Mouse (Mus musculus): ENCODE measurements at regions not wholly inside any gene's neighbourhood (a gene's known extent, or its start where the extent isn't known, plus 50 kb on each side); places are given as distances from the start of the nearest gene placed in this dataset.
"Not testable (repeated sequence)": the region's sequence is repeated elsewhere in the genome, so short reads cannot be mapped to it uniquely, and the experiment has no call there.

DNA sequence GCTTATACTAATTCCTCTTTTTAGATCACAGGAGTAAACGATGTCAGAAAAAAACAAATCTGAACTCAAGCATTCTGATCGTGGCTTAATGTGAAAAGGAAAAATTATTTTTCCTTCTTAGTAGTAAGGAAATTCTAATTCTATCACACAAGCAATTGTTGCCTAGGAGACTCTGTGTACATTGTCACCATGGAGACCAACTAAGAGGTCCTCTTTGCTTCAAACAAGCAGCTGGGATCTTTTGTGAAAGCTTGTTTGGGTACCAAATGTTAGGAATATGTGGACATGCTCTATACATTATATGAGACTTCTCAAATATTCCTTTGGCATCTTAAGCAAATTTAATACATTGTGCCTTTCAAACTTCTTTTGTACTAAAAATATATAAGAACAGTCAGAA is 345.9 kb upstream of the Atp10a start:
- DNase-seq (ENCODE audit: low spot score in 2 of 2), result peak in 1 of 2 experiments; percentile 5

DNA sequence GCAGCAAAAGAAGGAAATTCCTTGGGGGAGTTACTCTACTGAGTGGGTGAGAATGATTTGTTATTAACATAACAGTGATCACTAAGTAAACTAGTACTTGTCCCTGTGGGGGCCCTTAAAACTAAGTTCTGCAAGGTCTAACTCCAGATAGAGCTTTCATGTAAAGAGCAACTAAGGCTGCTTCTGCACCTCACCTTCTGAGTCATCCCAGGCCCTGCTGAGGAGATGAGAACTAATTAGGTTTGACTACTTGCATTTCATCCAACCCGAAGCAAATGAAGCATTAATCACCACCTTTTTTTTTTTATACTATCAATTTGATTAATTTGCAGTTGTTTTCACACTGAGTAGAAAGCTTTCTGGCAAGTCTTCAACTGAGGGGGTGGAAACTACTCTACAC is 333.6 kb upstream of the Atp10a start:
- peak in 1 of 2 experiments; percentile 55 for DNase-seq (ENCODE audit: low spot score in 2 of 2)

DNA sequence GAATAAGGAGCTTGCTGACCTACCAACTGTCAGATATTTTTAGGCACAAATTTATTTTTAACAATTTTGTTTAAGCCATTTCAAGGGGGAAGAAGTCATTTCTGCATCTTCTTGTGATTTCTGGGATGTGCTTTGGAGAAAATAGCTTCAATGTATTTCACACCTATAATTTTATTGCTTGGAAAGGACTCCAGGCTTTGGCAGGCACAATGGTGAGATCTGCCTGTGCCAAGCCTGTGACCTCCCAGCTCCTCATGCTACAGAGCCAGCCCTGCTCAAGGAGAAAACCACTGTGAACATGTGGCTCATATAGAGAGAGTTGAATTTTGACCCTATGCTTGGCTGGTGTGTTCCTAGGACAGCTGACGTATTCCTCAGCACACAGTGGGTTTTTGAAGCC is 288.6 kb upstream of the Atp10a start:
- DNase-seq (ENCODE audit: low spot score in 2 of 2), result peak in 1 of 2 experiments; percentile 4

DNA sequence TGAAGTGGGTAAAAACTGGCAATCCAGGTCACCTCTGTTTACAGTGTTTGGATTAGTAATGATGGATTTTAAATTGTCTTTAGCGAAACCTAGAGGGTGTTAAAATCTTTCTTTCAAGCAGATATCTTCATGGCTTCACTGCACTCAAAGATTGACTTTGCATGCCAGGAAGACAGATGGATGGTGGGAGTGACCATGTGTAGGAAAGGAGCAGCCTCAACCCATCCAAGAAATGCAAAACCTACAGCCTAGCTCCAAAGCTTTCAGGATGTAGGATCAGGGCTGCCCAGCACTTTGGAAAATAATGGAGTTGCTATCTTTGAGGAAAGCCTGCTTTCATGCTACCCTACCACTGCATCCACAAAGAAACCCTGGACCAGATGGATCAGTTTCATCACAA is 272.6 kb upstream of the Atp10a start:
- peak in 1 of 2 experiments; percentile 77 for DNase-seq (ENCODE audit: low spot score in 2 of 2)

DNA sequence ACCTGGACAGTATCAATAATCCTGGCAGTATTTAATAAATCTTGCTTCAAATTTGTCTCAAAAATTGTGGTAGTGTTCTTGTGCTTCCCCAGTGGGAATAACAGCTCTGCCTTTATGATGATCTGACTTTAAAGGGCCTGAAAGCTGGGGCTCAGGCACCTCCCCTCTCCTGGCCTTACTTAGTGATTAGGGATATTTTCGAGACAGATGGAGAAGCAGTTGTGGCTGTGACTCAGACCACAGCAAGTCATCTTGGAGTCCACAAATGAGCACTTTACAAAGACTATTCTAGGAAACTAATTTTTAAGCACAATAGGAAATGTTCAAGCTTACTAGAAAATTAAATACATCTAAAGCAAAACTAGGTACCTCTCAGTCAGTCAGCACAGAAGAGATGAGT is 267.6 kb upstream of the Atp10a start:
- no peak for DNase-seq (ENCODE audit: low spot score in 2 of 2)

DNA sequence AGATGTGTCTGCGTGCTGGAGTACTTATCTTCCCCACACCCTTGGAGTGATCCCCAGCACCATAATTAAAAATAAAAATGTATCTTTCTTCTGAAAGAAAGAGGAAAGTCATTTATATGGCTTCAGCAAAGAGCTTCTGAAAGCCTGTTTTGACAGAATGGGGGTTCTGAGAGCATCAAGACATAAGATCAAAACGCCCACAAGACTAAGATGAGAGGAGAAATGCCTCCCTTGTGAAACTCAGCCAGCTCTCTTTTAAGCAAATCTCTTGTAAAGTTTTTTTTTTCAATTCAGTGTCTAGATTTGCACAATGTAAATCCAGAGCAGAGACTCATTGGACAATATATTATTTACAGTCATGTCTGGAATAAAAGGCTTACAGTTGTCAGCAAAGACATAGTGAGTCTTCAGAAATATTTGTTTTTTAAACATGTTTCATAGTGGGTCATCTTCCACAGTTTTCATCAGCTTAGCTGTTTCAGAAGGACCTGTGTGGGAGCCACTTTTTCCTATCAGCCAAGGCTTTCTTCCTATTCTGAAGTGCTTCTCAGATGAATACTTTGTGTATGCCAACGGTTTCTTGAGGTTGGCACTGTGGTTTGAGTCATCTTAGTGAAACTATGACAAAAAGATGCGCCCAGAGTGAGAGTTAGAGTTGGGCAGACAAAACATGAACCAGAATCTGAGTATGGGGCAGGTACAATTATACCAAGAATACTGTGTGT is 263.4 kb upstream of the Atp10a start:
- no peak for DNase-seq (ENCODE audit: low spot score in 2 of 2)

DNA sequence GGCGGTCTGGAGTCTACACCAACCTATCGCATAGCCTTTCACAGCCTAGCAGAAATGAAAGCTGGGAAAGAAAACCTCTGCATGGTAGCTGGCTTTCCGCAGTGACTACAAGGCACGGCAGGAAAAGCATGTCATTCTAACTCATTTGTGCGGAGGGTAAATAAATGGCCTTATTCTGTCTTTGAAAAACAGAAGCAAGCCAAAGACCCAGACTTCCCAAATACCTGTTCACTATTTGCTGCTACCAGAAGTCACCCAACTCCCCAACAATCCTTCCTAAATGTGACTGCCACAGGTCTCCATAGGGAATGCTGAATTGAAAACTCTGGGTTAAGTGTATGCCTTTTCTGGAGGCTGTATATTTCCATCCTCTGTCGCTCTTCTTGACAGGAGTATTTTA is 258.0 kb upstream of the Atp10a start:
- DNase-seq (ENCODE audit: low spot score in 2 of 2), result no peak

DNA sequence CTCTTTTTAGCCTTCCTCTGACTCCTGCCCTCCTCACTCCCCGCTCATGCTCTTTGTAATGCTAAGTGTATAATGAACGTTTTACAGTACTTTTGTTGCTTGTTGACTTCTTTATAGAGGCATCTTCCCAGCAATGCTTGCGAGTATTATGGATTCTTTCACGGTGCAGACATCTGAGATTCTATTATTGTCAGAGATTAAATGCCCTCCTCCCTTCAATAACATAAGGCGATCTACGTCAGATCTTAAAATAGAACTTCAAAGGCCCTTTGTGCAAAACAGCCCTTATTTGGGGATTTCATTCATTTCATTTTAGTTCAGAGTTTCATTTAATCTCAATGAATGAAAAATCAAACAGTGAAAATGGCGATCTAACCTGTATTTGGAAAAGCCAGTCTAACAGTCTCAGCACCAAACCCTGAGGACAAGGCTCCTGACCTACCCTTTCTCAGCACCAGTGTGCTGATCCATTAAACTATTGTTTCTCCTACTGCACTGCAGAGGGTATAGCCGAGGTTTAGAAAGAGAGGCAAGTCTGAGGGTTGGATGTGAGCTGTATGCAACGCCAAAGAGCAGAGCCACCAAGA is 257.3 kb upstream of the Atp10a start:
- DNase-seq (ENCODE audit: low spot score in 2 of 2), result no peak

DNA sequence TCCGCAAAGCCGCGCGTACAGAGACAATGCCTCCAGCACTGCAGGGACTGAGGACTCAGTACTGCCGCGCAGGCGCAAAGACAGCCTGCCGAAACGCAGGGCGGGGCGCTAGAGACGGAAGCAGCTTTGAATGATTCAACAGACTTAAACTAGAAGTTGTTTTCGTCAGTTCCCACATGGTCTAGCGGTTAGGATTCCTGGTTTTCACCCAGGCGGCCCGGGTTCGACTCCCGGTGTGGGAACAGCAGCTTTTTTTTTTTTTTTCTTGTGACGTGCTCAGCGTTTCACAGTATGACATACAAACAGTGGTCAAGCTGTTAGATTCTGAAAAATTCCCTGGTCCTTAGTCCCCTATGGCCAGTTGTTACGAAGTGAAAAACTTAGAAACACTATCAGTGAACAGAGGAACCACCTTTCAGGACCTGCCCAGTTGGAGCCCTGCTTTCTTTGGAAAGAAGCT is 256.8 kb upstream of the Atp10a start:
- peak; percentile 89 to 96 for DNase-seq (ENCODE audit: low spot score in 2 of 2)

DNA sequence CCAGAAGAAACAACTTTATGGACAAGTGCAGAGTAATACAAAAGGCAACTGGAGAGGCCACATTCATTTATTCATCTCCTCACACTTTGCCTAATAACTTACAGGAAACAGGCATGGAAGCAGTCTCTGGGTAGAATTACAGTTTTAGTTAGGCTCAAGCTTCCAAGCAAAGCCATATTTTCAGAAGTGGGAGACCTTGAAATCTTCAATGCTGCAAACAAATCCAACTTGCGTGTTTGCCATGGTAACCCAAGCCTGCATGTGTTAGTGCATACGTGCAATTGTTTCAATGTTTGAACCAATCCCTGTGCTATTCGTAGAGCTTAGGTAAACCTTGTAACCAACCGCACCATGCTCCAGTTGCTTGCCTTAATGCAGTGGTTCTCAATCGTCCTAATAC is 256.3 kb upstream of the Atp10a start:
- DNase-seq (ENCODE audit: low spot score in 2 of 2), result no peak

DNA sequence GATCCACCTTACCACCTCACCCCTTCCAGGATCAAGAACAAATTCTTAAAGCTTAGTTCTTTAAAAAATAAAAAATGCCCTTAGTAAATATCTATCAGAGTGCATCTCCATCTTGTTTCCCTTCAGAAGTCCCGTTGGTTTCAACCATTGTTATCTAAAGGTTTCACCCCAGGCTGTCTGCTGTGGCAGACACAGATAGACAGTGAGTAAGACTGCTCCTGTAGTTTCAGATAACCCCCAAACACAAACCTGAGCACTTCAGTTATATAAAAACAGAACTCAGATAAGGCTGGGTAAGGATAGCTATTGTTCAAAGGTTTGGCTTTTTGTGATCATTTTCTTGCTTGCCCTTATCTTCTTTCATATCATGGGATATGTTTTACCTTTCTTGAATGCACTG is 255.4 kb upstream of the Atp10a start:
- no peak for DNase-seq (ENCODE audit: low spot score in 2 of 2)

DNA sequence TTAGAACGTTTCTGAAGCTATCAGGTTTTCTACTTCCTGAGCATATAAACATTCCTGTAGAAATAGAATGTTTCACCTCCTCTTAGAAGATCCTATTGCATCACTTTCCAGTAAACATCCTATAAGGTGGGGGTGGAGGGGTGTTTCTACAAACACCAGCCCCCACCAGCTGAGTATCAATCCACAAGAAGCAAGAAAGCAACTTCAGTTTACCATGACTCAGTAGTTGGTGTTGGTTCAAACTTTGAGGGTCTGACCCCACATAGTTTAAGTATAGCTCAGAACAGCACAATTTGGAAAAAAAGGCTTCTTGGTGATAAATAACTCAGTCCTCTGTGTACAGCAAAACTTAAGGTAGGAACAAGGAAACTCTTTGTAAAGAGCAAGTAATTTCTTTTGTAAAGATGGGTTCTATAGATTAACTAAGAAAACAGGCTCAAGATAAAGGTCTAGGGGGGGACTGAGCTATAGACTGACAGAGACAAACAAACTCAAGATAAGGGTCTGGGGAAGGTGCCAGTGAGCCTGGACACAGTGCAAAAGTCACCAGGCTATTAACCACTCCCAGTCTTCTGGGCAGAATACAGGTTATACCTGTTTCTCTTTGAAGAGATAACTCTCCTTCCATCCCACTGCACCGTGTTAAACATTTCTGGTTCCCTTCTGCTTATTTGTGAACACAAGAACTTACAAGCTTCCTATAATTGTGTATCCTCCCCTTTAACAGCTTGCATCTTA is 218.9 kb upstream of the Atp10a start:
- DNase-seq (ENCODE audit: low spot score in 2 of 2), result no peak

DNA sequence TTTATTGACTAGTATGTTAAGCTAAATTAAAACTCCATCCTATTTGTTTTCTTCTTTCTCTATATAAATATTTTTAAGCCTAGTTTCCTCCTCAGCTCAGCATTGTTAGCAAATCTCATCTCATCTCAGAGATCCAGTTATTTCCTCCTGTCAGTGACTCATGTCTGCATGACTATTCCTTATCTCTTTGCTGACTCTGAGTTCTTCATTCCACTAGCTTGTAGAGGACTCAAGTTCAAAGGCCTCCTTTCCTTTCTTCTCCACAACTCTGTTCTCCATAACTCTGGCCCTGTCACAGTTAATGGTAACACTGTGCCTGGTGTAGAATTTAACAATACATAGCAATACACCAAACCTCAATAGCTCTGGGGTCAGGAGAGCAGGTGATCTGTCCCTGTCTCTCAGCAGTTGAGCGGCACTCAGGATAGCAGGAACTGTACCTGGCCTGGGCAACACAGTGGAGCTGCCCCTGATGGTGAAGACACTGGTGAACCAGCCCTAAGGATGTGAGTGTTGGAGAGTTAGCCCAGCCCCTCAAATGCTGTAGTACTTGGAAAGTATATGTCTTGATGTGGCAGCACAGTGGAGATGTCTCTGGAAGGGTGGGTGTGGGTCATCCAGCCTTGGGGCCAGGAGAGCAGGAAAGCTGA is 213.3 kb upstream of the Atp10a start:
- no peak for DNase-seq (ENCODE audit: low spot score in 2 of 2)

DNA sequence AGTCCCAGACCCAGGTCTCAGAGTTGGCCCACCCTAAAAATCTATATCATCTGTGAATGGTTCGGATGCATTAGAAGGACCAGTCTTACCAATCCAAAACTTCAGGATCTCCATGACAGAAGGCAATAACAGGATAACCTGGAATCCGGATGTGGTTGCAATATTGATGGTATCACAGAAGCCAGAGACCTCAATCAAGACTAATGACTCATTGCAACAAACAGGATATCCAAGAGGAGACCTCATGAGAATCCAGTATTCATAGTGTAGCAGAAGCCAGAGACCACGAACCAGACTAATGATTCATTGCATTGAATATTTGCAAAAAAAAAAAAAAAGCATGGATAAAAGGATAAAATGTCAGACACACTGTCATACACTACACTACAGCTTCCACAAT is 212.7 kb upstream of the Atp10a start:
- no peak for DNase-seq (ENCODE audit: low spot score in 2 of 2)

DNA sequence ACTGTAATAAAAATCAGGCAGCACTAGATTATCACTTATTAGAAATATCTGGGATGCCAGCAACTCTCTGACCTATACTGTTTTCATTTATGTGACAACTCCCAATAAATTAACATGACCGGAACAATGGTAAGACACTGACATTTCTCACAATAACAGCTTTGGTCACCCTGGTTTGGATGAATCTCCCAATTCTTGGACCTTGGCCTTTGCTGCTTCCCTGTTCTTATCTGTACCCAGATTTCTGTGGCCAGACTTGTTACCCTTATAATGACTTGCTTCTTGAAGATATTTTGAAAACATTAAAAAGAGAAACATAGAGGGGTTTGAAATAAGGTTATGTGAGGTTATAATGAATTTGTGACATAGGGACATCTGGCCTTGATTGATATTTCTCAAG is 210.2 kb upstream of the Atp10a start:
- DNase-seq (ENCODE audit: low spot score in 2 of 2), result no peak

DNA sequence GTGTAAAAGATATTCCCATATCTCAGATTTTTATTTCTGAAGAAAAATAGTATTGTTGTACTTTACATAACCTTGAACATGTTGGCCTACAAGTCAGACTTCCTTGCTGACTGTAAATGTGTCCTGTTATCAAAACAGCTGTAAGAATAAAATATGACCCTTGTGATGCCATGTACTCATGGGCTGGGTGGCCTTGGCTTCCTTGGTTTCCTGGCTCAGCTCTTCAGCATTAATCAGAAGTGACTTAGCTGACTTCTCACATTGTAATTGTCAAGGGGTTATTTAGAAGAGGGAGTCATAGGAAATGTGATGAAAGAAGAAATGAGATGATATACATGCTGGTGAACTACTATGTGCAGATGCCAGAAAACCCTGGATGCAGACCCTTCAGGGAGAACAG is 209.7 kb upstream of the Atp10a start:
- DNase-seq (ENCODE audit: low spot score in 2 of 2), result no peak

DNA sequence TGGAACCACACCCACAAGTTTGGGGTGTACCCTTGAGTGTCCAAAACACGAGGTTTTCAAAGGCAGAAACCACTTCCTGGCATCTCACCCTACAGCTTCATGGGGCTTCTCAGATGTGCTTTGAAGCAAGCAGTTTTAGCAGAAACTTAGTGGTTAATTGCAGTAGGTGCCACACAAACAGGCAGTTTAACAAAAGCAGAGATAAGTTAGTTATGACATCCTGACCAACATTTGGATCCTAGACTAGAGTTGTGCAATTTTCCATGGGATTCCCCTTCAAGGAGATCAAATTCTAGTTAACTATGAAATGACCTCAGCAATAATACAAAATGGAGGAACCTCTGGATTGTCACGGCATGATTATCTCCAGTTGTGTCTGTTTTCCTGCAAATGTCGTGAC is 207.2 kb upstream of the Atp10a start:
- DNase-seq (ENCODE audit: low spot score in 2 of 2), result no peak

DNA sequence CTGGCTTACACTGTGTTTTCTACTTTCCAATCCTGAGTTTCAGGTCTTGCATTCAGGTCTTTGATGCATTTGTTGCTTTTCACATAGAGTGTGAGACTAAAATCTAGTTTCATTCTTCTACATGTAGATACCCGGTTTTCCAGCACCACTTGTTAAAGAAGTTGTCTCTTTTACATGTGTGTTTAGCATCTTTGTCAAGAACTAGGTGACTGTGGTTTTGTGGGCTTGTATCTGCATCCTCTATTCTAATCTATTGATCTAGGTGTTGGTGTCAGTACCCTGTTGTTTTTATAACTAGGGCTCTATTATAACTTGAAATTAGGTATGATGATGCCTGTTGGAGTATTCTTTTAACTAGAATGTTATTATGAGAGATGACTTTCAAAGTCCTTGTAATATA is 204.0 kb upstream of the Atp10a start:
- no peak for DNase-seq (ENCODE audit: low spot score in 2 of 2)

DNA sequence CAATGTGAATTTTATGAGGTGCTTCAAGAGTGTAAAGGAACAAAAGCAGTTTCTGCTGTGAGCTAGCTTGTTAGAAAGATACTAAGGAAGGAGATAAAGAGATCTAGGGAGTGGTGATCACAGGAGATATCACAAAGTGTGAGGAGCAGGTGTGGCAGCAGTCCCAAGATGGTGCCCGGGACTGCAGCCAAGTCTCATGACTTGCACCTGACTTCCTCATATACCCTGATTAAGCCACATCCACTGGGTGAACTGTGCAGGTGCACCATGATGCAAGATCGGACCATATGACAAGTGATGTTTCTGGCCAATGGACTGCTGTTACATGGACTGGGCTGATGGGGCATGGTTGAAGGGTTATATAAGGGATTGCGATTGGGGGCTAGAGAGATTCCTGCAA is 197.8 kb upstream of the Atp10a start:
- not testable (repeated sequence) for DNase-seq (ENCODE audit: low spot score in 2 of 2)

DNA sequence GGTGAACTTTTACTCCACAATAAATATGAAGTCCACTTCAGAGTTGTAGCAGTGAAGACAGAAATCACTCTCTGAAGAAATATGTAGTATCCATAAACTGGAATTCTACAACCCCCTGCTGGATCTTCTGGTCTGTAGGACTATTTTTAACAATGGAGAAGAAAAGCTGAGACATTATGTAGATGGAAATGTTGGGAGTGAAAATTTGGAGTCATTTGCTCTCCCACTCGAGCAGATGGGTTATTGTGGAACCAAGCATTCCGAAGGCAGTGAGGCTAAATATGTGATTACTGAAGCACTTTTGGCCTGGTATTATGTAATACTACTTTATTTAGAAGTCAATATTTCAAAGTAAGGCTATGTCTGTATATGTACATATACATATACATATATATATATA is 195.0 kb upstream of the Atp10a start:
- peak; percentile 9 to 17 for DNase-seq (ENCODE audit: low spot score in 2 of 2)

DNA sequence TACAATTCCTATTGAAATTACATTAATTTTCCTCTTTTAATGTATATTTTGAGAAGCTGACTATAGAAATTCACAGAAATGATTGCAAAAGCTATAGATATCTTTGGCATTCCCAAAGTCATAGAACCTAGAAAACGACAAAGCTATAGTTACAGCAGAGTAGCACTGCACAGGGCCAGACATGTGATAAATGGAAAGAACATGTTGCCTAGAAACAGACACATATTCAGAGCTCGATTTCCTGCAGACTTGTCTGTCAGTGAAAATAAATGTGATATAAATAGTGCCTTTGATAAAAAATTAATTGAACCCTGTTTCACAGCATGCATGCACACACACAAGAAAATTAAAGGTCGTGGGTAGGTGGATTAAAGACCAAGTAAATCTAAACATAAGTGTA is 182.8 kb upstream of the Atp10a start:
- peak in 1 of 2 experiments; percentile 6 for DNase-seq (ENCODE audit: low spot score in 2 of 2)

DNA sequence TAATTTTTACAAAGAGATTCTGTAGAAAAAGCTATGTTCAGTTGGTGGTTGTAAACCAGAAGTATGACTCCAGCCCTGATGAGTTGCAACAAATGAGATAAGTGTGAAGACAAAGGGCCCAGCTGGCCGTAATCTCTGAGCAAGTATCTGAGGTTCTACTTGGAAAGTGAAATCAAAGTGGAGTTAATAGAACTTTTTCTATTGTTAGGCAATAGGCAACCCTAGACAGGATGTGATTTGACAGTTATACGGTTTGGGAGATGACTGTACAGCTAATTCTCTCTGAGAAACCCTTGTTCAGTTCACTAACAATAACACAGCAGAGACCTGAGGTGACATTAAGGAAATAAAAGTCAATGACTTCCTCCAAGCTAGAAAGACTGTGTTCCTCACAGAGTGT is 180.8 kb upstream of the Atp10a start:
- DNase-seq (ENCODE audit: low spot score in 2 of 2), result no peak

DNA sequence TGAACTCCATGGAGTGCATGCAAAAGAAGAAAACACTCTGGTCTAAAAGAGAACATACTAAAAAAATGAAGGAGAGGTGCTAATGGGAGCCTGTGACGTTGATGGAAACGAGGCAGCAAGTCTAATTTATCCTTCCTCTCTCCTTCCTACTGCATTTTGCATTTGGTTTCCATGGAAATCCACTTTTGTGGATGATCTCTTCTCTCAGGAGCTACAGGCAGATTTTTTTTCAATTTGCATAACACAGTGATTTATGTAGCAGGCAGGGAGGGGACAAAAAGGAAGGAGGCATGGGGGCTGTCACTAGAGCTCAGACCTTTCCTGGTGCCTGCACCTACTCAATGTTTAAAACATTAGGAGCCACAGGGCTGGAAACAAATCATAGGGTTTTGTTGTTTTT is 167.7 kb upstream of the Atp10a start:
- DNase-seq (ENCODE audit: low spot score in 2 of 2), result peak; percentile 19 to 57

Data from left cerebral cortex, adult 9 months (tissue).